Mouse (Mus musculus): ENCODE results near the gene Alx3.

Gene Alx3

DNA sequence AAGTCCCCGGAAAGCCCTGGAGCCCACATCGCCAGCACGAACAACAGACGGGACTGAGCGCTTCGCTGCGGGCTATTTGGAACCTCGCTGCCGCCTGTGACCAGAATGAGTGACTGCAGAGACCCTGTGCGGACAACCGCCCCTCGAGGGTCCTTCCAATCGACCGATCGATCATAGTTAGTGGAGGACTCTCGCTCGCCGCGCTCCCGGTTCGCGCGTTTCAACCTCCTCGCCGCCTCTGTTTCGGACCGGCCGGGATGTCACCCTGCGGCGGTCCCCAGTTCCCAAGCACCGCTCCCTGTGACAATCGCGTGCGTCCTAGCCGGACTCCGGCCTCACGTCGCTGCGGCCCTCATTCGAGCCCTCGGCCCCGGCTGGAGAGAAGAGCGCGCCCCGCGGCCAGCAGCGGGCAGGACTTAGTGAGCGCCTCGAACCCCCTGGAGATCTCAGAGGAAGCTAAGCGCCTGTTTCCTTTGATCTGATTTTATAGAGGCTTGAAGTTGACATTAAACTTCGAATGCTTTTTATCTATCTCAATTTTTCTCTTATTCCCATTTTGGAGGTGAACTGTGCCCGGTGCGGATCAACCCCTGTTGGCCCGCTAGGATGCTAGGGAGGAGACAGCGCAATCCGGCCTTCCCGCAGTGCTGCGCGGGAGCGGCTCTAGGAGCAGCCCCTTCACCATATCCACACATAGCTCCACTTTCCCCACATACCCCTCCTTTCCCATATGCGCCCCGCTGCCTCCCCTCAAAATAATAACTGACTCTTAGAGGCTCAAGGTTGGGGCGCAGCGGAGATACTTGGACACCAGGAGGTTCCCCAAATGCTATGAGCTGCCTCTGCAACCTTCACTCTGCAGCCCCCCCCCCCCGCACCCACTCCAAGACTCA, 11.7 kb upstream of the Alx3 start:
- DNase-seq (ENCODE audit: low spot score in 2 of 2) = no peak

DNA sequence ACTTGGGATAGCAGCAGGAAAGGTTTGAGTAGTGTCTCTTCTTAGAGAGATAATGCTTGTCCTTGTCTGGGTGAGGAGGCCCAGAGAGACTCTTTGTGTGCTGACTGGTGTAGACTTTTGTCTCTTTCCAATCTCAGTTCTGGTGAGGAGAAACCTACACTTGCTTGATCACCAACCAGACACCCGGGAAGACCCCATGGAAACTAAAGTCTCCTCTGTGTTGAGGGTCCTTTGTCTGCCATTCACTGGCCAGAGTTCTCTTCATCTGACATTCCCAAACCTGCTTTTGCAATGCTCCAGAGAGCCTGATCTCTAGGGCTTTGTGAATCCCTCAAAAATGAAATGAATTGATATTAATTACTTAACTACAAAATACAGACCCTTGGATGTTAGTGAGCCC, 10.9 kb upstream of the Alx3 start:
- no peak for DNase-seq (ENCODE audit: low spot score in 2 of 2)

DNA sequence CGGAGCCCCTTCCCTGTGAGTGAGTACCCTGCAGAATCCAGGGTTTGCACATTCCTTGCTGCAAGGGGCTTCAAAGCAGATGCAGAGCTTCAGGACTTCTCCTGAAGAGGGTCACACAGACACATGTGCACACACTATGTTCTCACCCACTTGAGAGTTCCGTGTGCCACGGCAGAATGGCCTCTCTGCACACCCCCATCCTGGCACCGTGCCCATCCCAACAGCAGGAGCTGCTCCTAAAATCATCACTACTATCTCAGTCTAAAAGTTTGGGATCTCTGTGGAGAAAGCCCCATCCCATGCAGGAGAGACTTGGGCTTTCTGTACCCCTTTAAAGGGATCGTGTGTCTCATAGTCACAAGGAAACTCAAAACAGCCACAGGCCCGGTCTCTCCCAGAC, 8.3 kb upstream of the Alx3 start:
- no peak for DNase-seq (ENCODE audit: low spot score in 2 of 2)

DNA sequence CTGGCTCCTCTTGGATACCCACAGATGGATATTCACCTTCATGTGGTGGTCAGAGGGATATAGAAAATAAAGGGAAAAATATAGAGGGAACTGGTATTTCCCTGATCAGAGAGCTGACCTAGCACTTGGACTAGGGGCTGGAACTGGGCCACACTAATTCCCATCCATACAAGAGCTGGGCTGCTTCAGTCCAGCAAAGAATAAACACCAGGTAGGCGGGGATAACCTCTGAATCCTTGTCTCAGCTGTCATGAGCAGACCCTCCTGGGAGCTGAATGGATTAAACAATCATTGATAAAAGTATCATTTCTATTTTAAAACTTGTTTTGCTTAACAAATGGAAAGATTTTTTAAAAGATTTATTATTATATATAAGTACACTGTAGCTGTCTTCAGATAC, 3.2 kb upstream of the Alx3 start:
- DNase-seq (ENCODE audit: low spot score in 2 of 2) = no peak

DNA sequence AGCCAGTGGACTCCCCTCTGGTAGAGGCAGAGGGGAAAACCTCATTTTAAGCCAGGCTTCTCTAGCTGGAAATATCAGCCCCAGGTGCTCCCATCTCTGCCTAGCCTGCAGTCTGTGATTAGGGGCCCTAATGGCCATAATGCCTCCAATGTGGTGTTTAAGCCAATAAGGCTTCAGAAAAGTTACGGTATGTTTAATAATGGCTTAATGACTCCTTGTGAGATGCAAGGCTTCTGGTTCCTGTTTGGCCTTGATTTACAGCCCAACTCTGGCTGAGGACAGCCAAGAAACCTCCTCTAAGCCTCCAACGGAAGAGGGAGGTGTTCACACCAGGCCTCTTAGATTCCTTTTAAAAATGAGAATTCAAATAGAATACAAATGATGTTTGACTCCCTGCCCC, 1.2 kb upstream of the Alx3 start:
- no peak for DNase-seq (ENCODE audit: low spot score in 2 of 2)

DNA sequence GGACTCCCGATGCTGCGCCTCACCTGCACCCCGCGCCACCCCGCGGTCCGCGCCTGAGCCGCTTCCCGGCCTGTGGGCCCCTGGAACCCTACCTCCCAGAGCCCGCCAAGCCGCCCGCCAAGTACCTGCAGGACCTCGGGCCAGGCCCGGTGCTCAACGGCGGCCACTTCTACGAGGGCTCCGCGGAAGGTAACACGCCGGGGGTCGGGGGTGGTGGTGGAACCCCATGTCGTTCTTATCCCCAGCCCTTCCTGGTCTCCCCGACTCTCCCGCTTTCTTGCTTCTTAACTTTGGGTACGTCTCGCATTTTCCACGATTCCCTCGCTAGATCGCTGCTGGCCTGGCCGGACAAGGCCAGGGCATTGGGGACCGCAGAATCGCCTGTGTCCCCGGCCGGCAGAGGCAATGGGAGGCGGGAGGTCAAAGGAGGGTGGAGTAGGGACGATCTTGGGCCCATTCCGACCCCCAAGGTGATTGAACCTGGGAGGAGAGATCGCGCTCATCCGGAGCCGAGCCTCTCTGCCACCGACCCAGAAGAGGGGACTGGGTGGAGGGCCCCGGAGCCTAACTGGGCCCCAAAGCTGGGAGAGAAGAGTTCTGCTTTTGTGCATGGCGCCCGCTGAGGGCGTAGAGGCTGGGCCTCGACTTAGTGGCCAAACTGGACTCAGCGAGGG, 570 bp downstream of the Alx3 start:
- DNase-seq (ENCODE audit: low spot score in 2 of 2) = no peak

DNA sequence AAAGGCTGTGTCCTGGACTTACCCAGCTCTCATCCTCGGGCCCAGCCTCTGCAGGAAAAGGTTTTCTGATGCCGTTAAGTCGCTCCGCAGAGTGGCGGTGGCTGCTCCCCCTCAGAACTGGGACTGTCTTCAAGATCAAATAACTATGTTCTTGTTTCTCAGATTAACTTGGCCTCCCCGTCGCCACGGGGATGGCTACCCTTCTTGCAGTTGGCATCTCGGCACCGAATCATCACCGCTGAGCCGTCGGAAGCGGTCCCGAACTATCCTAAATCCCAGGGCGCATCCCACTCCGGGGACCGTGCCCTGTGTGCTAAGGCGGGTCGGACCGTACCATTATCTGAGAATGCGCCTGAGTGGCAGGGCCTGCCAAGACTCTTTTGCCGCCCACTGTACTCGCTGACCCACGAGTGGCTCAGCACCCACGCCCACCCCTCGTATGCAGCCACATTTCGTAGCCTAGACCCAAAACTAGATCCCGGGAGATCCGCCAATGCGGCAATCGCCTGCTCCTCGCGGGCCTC, 1.2 kb downstream of the Alx3 start:
- DNase-seq (ENCODE audit: low spot score in 2 of 2) = no peak

DNA sequence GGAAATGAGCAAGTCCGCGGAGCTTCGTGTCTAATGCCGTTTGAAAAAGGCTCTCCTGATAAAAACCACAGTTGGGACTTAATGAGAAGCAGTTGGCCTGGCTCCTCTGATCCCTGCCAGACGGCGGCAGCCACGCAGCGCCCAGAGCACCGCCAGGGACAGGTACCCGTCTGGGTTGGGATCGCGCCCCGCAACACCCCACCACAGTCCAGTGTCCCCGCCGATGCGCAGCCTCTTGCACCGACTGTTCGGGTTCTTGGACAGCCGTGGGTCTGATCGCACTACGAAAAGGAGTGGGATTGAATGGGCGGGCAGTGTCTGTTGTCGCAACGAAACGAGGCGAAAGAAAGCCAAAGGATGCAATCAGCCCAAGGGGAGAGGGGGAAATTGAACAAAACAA, 1.7 kb downstream of the Alx3 start:
- DNase-seq (ENCODE audit: low spot score in 2 of 2) = no peak

DNA sequence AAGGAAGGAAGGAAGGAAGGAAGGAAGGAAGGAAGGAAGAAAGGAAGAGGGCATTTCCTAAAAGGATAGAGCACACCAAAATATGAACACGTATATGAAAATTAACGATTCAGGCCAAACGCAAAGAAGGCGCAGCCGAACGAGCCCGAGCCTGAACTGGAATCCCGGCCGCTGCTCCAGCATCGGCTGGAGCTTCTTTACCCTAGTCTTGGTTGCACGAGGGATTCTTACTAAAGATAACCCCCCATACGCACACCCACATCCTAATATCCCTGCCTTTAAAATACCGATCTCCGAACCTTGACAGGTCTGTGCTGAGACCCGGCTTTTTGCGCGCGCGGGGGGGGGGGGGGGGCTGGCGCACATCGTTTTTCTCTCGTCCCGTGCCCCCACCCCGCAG, 2.3 kb downstream of the Alx3 start:
- no peak for DNase-seq (ENCODE audit: low spot score in 2 of 2)

DNA sequence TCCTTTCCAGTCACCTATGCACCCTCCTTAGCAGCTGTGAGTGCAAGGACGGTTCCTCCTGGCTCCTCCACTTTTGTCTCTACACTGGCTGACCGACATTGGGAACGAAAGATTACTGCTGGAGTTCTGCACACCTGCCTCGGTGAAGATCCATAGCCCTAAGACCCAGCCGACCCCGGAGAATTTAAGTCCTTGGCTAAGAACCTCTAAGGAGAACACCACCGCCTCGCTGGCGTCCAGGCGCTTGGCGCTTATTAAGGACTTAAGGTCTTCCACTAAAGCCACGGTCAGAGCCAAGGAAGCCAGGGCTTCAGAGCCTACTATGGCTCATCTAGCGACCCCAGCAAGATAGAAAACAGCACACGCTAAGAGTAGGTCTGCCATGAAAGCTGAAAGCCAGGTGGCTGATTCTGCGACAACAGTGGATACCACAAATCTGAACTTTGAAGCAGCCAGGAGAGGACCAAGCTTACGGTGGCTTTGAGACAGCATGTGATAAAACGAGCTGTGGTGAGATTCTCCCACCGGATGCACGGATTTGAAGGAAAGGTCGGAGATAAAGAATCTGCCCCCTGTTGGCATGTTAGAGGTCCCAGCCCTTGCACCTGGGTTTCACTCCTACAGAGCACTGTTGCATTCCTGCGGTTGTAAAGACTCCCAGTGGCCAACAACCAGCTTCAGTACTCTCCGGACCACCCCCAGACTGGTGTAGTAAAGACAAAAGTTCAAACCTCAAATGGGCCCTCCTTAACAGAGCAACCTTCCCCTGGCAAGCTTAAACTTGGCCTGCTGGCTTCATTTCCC, 3.0 kb downstream of the Alx3 start:
- no peak for DNase-seq (ENCODE audit: low spot score in 2 of 2)

DNA sequence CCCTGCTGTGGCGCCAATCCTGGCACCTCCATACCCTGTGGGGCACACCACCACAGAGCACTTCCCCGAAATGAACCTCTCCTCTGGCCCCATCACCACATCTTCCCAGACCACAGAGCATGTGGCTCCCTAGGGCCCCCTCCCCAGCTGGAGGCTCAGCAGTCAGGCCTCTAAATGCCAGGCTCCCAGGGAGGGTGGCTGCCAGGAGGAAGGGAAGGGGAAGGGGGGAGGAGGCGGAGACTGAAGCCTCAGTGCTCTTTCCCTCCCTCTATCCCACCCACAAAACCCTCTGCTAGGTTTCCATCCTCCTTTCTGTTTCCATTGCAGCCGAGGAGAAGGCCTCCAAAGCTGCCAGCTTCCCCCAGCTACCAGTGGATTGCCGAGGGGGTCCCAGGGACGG, 5.3 kb downstream of the Alx3 start:
- DNase-seq (ENCODE audit: low spot score in 2 of 2) = no peak

DNA sequence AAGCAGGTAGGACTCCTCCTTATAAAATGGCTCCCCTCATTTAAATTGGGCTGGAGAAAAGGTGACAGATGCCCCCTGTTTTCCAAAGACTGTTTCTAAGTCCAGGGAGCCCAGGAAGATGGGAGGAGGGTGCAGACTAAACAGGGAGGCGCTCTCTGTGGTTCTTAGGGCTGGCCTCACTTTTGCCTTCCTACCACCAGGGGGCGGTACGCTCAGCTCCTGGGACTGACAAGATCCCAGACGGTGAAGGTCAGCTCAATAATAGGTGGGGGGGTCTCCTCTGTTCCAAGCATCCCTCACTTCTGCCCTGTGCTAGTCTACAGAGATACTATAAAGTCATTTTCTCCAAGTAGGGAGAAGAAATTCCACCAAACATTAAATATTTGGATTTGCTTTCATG, 10.5 kb downstream of the Alx3 start:
- DNase-seq (ENCODE audit: low spot score in 2 of 2) = peak in 1 of 2 experiments; percentile 61

DNA sequence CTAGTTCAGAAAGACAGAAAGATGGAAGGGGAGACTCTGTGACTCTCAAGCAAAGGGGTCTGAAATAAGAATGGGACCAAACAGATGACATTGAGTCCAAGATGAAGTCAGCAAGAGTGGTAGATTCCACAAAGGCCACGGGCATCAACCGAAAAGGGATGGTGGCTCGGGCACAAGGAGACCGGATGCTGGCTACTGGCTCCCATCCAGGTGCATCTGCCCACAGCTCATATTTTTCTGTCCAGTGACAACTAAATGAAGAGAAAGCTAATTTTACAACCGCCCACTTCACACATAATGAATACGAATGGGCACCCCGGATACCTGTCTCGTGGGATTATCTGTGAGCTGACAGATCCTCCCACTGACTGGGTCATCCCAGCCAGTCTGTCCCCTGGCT, 12.4 kb downstream of the Alx3 start:
- DNase-seq (ENCODE audit: low spot score in 2 of 2) = no peak

DNA sequence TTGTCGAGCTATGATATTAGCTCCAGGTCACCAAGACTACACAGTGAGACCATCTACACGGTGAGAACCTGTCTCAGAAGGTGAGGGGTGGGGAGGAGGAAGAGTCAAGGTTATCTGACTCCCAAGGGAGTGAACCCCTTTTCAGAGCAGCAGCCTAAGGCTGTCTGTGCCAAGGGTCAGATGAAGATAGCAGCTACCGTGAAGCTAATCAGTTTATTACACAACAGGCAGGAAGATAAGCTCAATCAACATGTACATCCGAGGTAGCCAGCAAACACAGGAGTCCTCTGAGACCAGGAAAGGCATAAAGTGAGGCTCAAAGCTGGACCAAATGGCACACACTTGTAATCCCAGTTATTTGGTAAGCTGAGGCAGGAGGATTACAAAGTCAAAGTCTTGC, 14.0 kb downstream of the Alx3 start:
- no peak for DNase-seq (ENCODE audit: low spot score in 2 of 2)

DNA sequence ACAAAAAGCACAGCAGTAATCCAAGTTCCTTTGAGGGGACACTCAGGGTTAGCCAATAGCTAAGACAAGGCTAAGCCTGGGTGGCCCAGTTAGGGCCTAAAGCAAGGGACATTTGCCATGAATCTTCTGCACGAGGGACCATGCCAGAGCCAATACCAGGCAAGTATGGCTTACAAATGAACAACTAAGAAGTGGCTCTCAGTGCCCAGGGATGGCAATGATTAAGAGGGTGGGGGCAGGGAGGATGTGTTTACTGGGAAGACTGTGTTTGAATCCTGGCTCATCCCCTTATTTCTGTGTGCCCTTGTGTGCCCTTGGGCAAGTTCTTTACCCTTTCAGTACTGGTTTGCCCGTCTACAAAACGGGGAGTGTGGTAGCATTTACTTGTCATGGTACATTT, 14.5 kb downstream of the Alx3 start:
- DNase-seq (ENCODE audit: low spot score in 2 of 2) = no peak

DNA sequence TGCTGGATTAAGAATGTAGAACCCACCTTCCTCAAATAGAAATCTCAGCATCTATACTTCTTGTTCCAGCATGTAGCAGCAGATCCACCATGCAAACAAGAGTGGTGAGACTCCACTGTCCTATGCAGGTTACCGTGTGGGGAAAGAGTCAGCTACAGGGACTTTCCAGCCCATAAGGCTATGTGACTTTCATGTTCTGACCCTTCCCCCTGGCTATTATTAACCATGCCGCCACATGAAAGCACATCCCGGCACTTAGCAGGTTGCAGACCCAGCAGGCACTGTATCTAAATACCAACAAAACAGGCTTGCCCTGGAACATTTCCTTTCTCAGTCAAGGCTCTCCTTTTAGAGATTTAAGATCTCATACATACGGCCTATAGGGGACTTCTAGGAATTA, 16.6 kb downstream of the Alx3 start:
- no peak for DNase-seq (ENCODE audit: low spot score in 2 of 2)

DNA sequence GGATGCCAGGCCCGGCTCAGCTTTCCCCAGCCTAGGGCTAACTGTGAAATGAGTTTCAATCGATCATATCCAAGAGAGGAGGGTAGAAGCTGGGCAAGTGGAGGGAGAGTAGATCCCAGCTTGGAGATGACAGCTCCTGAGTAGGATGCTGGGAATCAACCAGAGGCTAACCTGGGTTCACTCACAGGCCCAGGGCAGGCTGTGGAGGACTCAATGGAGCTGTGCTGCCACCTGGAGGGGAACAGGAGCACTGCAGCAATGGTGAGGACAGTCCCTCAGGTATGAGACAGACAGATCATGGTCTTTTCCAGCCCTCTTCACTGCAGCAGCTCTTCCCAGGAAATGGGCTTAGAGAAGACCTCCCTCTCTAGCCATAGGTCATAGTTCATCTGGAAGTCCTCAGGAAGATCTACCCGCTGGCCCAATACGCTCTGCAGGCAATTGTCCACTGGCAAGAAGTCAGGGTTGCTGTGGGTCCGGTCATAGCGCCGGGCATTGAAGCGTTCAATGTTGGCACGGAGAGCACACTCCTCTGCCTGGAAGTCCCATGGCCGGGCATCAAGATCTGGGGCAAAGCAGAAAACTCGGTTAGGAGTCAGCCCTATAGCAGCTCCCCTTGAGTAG, 18.2 kb downstream of the Alx3 start:
- DNase-seq (ENCODE audit: low spot score in 2 of 2) = peak; percentile 64 to 81

DNA sequence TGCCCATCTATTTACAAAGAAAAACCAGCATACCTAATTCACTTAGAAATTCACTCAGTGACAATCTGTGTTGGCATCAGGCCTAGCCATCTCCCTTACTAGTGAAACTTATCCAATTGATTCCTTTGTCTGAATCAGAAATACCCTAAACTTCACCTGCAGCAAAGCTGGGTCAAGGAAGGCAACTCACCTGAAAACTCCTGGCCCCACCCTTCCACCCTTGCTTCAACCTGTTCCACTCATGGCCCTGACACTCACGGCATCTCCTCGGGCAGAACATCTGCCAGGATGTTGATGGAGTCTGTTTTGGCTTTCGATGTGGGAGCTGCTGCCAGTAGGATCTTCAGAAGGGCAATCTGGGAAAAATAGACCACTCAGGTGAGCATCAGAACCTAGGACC, 23.0 kb downstream of the Alx3 start:
- peak in 1 of 2 experiments; percentile 15 for DNase-seq (ENCODE audit: low spot score in 2 of 2)

DNA sequence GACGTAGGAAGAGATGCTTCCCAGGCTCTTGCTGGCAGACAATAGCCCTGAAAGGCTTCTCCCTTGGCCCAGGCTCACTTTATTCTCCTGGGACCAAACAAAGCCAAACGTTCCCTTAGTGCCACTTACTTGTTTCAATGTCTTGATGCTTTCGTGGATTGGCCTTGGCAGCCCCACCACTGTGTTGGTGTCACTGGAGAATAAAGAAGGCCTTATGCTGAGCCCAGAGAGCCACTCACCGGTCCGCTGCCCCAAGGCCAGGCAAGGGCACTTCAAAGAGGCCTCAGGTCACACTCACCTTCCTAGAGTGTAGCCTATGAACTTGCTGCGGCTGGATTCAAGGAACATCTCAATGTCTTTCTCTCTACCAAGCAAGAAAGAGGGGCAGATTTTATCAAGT, 25.1 kb downstream of the Alx3 start:
- peak; percentile 8 to 26 for DNase-seq (ENCODE audit: low spot score in 2 of 2)

DNA sequence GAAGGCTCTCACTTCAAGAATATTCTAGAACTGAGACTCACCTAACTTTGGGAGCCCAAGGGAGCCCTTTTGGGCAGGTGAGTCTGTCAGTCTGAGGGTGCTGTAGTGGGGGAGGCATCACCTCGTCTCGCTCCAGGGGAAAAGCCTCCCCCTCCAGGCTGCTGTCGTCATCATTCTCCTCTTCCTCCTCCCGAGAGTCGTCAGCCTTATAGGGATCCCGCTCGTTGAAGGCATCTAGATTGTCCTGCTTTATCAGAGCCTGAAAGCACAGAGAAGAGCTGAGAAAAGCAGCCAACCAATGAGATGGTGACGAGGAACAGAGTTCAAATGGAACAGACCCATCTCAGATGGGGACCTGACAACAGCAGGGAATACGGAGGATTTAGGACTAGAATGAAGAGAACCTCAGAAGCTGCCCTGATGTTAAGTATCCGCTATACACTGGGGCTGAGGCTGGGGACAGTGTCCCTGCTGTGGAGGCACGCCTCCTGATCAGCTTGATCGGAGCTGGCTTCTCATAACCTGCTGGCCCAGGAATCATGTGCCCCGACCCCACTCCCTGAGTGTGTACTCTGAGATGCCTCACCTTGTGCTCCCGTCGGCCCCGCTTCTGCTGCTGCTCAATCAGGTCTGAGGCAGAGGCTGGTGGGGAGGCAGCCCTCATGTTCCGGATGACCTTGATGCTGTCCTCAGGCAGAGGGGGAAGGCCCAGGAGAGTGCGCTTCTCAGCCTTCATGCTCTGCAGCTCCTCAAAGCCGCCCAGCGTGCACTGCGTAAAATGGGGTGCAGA, 26.6 kb downstream of the Alx3 start:
- DNase-seq (ENCODE audit: low spot score in 2 of 2) = peak; percentile 15

DNA sequence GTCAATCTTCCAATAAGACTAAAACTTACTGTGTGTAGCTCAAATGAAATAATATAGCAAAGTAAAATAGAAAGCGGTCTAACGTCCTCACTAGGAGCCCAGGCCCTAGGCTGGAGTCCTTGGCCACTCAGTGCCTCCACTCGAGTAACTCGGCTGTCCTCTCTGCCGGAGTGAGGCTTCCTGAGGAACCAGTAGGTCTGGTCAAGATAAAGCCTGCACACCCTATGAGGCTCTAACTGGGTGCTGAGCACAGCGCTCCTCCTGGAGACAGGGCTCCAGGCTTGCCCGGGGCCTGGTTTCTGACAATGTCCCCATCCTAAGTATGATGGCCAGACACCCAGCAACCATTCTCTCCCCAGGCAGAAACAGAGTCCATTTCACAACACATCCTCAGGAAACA, 27.7 kb downstream of the Alx3 start:
- peak; percentile 12 to 16 for DNase-seq (ENCODE audit: low spot score in 2 of 2)

Data from right cerebral cortex, postnatal 10 days (tissue).